Mouse (Mus musculus) heart, embryonic 14.5 days (tissue): ENCODE measurements around the gene Sertad2. TPM values are rescaled to one million over a fixed set of nuclear protein-coding genes. Genes with fewer than 3 reads are reported as not detected.
A peak's percentile ranks its signal among the peaks of the same experiment; 100 is the strongest.

ENCODE experiments used
- ATAC-seq: fragments of 200-750 bp; cut with Nextera tagmentation; 2 replicates; pipeline ENCODE4 v1.8.0; 2017; ENCODE audit warnings: low read depth, moderate TSS enrichment; ENCODE audit not compliant: insufficient number of reproducible peaks, insufficient read depth, low FRiP score
- H3K27ac ChIP-seq, 2 experiments: fragments of 200-500 bp in 1 of 2; fragments of 300-500 bp in 1 of 2; sonication (generic) in 1 of 2; replicated peaks in 1 of 2; 2 replicates each; pipeline ENCODE4 v1.5.1; 2012 to 2014; ENCODE audit warnings: low read depth in 2 of 2, low read length in 2 of 2, control low read depth in 1 of 2, mild to moderate bottlenecking in 1 of 2, mixed read lengths in 1 of 2; ENCODE audit not compliant: control insufficient read depth in 1 of 2, insufficient read depth in 1 of 2
- H3K27me3 ChIP-seq: fragments of 300-500 bp; sonication (generic); 2 replicates; pipeline ENCODE4 v1.6.1; 2014; ENCODE audit warnings: mild to moderate bottlenecking, low read length, control low read depth; ENCODE audit not compliant: control insufficient read depth, insufficient read depth
- H3K36me3 ChIP-seq: fragments of 300-500 bp; sonication (generic); 2 replicates; pipeline ENCODE4 v1.6.1; 2014; ENCODE audit warnings: mild to moderate bottlenecking, control low read depth, low read length, mixed read lengths; ENCODE audit not compliant: control insufficient read depth, insufficient read depth
- H3K4me1 ChIP-seq, 2 experiments: fragments of 200-500 bp in 1 of 2; fragments of 300-500 bp in 1 of 2; sonication (generic) in 1 of 2; 2 replicates each; pipeline ENCODE4 v1.6.1; 2012 to 2014; ENCODE audit warnings: low read length in 2 of 2, control low read depth in 1 of 2, mixed read lengths in 1 of 2; ENCODE audit not compliant: control insufficient read depth in 2 of 2, insufficient read depth in 2 of 2
- H3K4me2 ChIP-seq: fragments of 300-500 bp; sonication (generic); 2 replicates; pipeline ENCODE4 v1.6.1; 2014; ENCODE audit warnings: mild to moderate bottlenecking, low read length
- H3K4me3 ChIP-seq, 2 experiments: fragments of 200-500 bp in 1 of 2; fragments of 300-500 bp in 1 of 2; sonication (generic) in 1 of 2; 2 replicates each; pipeline ENCODE4 v1.5.1; 2012 to 2014; ENCODE audit warnings: low read length in 2 of 2, mild to moderate bottlenecking in 2 of 2, control low read depth in 1 of 2, low read depth in 1 of 2, moderate library complexity in 1 of 2; ENCODE audit not compliant: control insufficient read depth in 1 of 2, insufficient read depth in 1 of 2
- H3K9ac ChIP-seq: fragments of 300-500 bp; sonication (generic); 2 replicates; pipeline ENCODE4 v1.6.1; 2014; ENCODE audit warnings: mild to moderate bottlenecking, low read length
- H3K9me3 ChIP-seq: fragments of 300-500 bp; sonication (generic); 2 replicates; pipeline ENCODE4 v1.6.1; 2016; ENCODE audit warnings: low read length, control low read depth; ENCODE audit not compliant: control insufficient read depth
- WGBS: fragments of 180-500 bp; shearing (Covaris S2); extraction: QIAGEN DNeasy Blood & Tissue Kit; methylation state at CpG from one replicate; pipeline ENCODE4 v1.1.7; 2014; 5-methylcytosine and 5-hydroxymethylcytosine counted together
- polyA plus RNA-seq: library from polyadenylated mRNA; unstranded; fragments of >200 nt; fragmentation: Nextera tagmentation; extraction: Ambion mirVana; gene quantifications from 2 replicates; pipeline ENCODE4 v1.2.1, GENCODE M21; 2014

The Sertad2 gene
- polyA plus RNA-seq, 1 experiment from 2014 or later, result 33.5 TPM

DNA sequence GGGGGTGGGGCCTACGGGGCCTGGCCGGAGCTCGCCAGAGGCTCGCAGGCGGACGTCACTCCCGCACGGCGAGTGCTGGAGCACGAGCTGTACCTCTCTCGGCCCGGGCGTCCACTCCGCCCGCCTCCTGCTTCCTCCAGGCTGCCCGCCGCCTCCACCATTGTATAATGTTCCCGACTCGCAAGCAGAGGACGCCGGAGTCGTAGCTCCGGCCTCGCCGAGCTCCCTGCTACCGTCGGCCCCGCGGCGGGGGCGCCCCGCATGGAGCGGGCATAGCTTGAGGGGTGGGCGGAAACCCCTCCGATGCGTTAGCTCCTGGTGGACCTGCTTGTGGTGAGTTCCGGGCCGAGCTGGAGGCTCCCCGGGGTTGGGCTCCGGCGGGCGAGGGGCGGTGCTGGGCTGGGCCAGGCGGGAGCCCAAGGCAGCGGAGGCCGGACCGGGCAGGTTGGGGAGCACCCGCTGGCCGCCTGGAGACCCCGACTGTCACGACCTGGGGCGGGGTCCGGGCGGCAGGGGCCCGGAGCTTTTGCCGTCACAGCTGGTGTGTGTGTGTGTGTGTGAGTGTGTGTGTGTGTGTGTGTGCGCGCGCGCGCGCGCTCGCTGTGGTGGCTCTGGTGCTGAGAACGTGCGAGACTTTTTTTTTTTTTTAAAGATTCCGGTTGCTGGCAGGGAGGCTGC, 89.0 kb downstream of the Sertad2 start:
- Histone ChIP-seq H3K27me3 (no peaks in the 10 kb centered on the region), H3K9ac (peak overlapping the region; percentile 90), H3K27ac (peak overlapping the region; percentile 98 to 99), H3K4me1 (peaks cover 13 to 49% of the 10 kb centered on the region in 2 experiments), H3K4me3 (peak overlapping the region; percentile 76 to 84), H3K9me3 (no peaks in the 10 kb centered on the region), H3K4me2 (peak overlapping the region; percentile 67), H3K36me3 (no peaks in the 10 kb centered on the region)
- ATAC-seq, result peak; percentile 91
- under 1% methylated on average over 58 of the region's 67 CpGs for WGBS

- Histone ChIP-seq H3K4me1 (peaks cover 13 to 49% of the 10 kb centered on the region in 2 experiments), H3K9me3 (no peaks in the 10 kb centered on the region), H3K4me2 (peak overlapping the region; percentile 67), H3K27me3 (no peaks in the 10 kb centered on the region), H3K27ac (peak overlapping the region; percentile 98 to 99), H3K9ac (peak overlapping the region; percentile 90), H3K36me3 (no peaks in the 10 kb centered on the region), H3K4me3 (peak overlapping the region; percentile 76 to 84)
- under 1% methylated on average over 13 of the region's 13 CpGs for WGBS
- ATAC-seq, result no peak
These were observed 89.5 kb downstream of the Sertad2 start for GRCm38 (mm10) chr11:20632619-20632965.

GRCm38 (mm10) chr11:20634543-20634942, 91.5 kb downstream of the Sertad2 start:
- 81% methylated on average over 1 of the region's 1 CpGs for WGBS
- Histone ChIP-seq H3K9me3 (no peaks in the 10 kb centered on the region), H3K4me2 (peak overlapping the region; percentile 67; the same call in 1 of the 2 replicates), H3K36me3 (no peaks in the 10 kb centered on the region), H3K9ac (no peak overlapping the region), H3K4me3 (no peak overlapping the region), H3K27me3 (no peaks in the 10 kb centered on the region), H3K4me1 (peaks cover 10 to 41% of the 10 kb centered on the region in 2 experiments), H3K27ac (no peak overlapping the region)
- no peak for ATAC-seq

GRCm38 (mm10) chr11:20635646-20636045, 92.6 kb downstream of the Sertad2 start:
- H3K4me2 ChIP-seq, result peak overlapping the region; percentile 67
- WGBS, result 37% methylated on average over 6 of the region's 6 CpGs

GRCm38 (mm10) chr11:20636114-20636513, 93.1 kb downstream of the Sertad2 start:
- Histone ChIP-seq H3K4me1 (peaks cover 18 to 54% of the 10 kb centered on the region in 2 experiments), H3K9ac (peak overlapping the region; percentile 56)

More at GRCm38 (mm10) chr11:20635646-20636045, 92.6 kb downstream of the Sertad2 start:
- Histone ChIP-seq H3K9ac (peak overlapping the region; percentile 56), H3K27me3 (no peaks in the 10 kb centered on the region), H3K9me3 (no peaks in the 10 kb centered on the region), H3K4me1 (peaks cover 16 to 49% of the 10 kb centered on the region in 2 experiments), H3K4me3 (no peak overlapping the region), H3K36me3 (no peaks in the 10 kb centered on the region), H3K27ac (peak overlapping the region; percentile 43 to 58; a peak in 3 of 4 replicates)
- no peak for ATAC-seq

GRCm38 (mm10) chr11:20637060-20637459, 94.0 kb downstream of the Sertad2 start:
- H3K4me1 ChIP-seq, result peaks cover 18 to 55% of the 10 kb centered on the region in 2 experiments
- H3K4me2 ChIP-seq, result no peak overlapping the region
- H3K27me3 ChIP-seq, result no peaks in the 10 kb centered on the region
- no peak overlapping the region for H3K27ac ChIP-seq
- no peaks in the 10 kb centered on the region for H3K9me3 ChIP-seq
- no peaks in the 10 kb centered on the region for H3K36me3 ChIP-seq
- H3K4me3 ChIP-seq, result no peak overlapping the region
- H3K9ac ChIP-seq, result no peak overlapping the region
- ATAC-seq, result no peak

More at GRCm38 (mm10) chr11:20636114-20636513, 93.1 kb downstream of the Sertad2 start:
- Histone ChIP-seq H3K4me3 (no peak overlapping the region), H3K36me3 (no peaks in the 10 kb centered on the region), H3K9me3 (no peaks in the 10 kb centered on the region), H3K27ac (peak overlapping the region; percentile 43 to 58), H3K4me2 (peak overlapping the region; percentile 67), H3K27me3 (no peaks in the 10 kb centered on the region)
- ATAC-seq, result no peak
- 25% methylated on average over 4 of the region's 4 CpGs for WGBS

DNA sequence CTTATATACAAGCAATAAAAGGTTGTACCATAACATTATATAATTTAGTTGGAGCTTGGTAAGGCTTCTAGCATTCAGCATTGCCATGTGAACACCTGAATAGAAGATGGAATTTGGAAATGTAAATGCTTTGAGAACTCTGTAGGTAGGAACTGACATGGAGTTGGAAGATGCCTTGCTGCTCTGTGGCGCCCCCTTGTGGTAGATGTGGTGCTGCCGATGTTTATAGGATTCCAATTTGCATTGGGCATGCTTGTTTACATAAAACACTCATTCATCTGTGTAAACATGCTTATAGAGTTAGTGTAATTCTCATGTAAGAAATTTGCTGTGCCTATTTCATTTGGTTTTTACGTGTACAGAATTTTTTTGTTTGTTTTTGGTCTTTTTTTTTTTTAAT, 95.8 kb downstream of the Sertad2 start:
- Histone ChIP-seq H3K4me2 (no peak overlapping the region), H3K9me3 (no peaks in the 10 kb centered on the region), H3K27ac (no peak overlapping the region), H3K27me3 (no peaks in the 10 kb centered on the region), H3K9ac (no peak overlapping the region), H3K4me1 (peaks cover 19 to 56% of the 10 kb centered on the region in 2 experiments), H3K4me3 (no peak overlapping the region), H3K36me3 (no peaks in the 10 kb centered on the region)
- no peak for ATAC-seq
- WGBS, result 24% methylated on average over 3 of the region's 3 CpGs
